Mouse (Mus musculus) ES-E14 (cell line): ENCODE results near the gene Mlxipl. TPM values are rescaled to one million over a fixed set of nuclear protein-coding genes. Genes with fewer than 3 reads are reported as not detected.

Source experiments
- DNase-seq: peaks from one replicate; pipeline ENCODE4 v3.0.0-alpha.2; 2013; ENCODE audit warnings: low read depth, low spot score
- H3K27ac ChIP-seq: 2 replicates; pipeline ENCODE4 v1.5.1; 2012; ENCODE audit warnings: low read depth, mild to moderate bottlenecking, low read length, moderate library complexity, mixed read lengths; ENCODE audit not compliant: poor library complexity, insufficient read depth, severe bottlenecking
- H3K36me3 ChIP-seq: 2 replicates; pipeline ENCODE4 v1.6.1; 2012; ENCODE audit warnings: mild to moderate bottlenecking, low read length, moderate library complexity, mixed read lengths; ENCODE audit not compliant: control insufficient read depth, poor library complexity, insufficient read depth, severe bottlenecking
- H3K4me1 ChIP-seq, 2 experiments: fragments of 150-350 bp in 1 of 2; sonication (generic) in 1 of 2; 2 replicates each; pipeline ENCODE4 v1.6.1; 2012; ENCODE audit warnings: low read length in 2 of 2, mild to moderate bottlenecking in 1 of 2, mixed read lengths in 1 of 2; ENCODE audit not compliant: control insufficient read depth in 2 of 2, insufficient read depth in 2 of 2, poor library complexity in 1 of 2
- H3K4me3 ChIP-seq, 2 experiments: fragments of 150-350 bp in 1 of 2; sonication (generic) in 1 of 2; 2 replicates each; pipeline ENCODE4 v1.5.1; 2012; ENCODE audit warnings: low read length in 2 of 2, low read depth in 1 of 2, mild to moderate bottlenecking in 1 of 2, mixed read lengths in 1 of 2; ENCODE audit not compliant: insufficient read depth in 1 of 2, poor library complexity in 1 of 2, severe bottlenecking in 1 of 2
- H3K9ac ChIP-seq: 2 replicates; pipeline ENCODE4 v1.6.1; 2012; ENCODE audit warnings: low read depth, mild to moderate bottlenecking, low read length, mixed read lengths; ENCODE audit not compliant: poor library complexity, insufficient read depth, severe bottlenecking
- H3K9me3 ChIP-seq: fragments of 150-350 bp; sonication (generic); 2 replicates; pipeline ENCODE4 v1.6.1; 2012; ENCODE audit warnings: low read depth, mild to moderate bottlenecking, low read length; ENCODE audit not compliant: control insufficient read depth, insufficient read depth
- CHD2 ChIP-seq: IDR thresholded peaks from 2 replicates; pipeline ENCODE4 v1.6.1; 2014; ENCODE audit warnings: mild to moderate bottlenecking, low read depth, low read length, inconsistent platforms
- HCFC1 ChIP-seq: IDR thresholded peaks from 2 replicates; pipeline ENCODE4 v1.6.1; 2012; ENCODE audit warnings: low read length, inconsistent platforms, borderline replicate concordance; ENCODE audit not compliant: insufficient read depth
- MAFK ChIP-seq: IDR thresholded peaks from 2 replicates; pipeline ENCODE4 v1.6.1; 2014; ENCODE audit warnings: mild to moderate bottlenecking, low read depth, low read length, inconsistent platforms; ENCODE audit not compliant: insufficient read depth
- ZC3H11A ChIP-seq: IDR thresholded peaks from 2 replicates; pipeline ENCODE4 v1.6.1; 2012; ENCODE audit warnings: low read depth, mild to moderate bottlenecking, inconsistent platforms, low read length, borderline replicate concordance
- ZNF384 ChIP-seq: IDR thresholded peaks from 2 replicates; pipeline ENCODE4 v1.6.1; 2012; ENCODE audit warnings: low read depth, low read length, inconsistent platforms
- in situ Hi-C, 2 experiments: fragments of 600-800 bp; cut with MboI; formaldehyde crosslinking; loops; one replicate each; pipeline ENCODE4 v1.15.1; 2025; ENCODE audit warnings: low sequenced_read_pairs in 2 of 2, inconsistent platforms in 1 of 2; ENCODE audit not compliant: unreplicated experiment in 2 of 2
- total RNA-seq: library from RNA; depleted of rRNA; stranded (reverse); fragments of 300-350 nt; gene quantifications from 2 replicates; pipeline ENCODE4 v1.2.3, GENCODE M21; 2012

Gene Mlxipl
- total RNA-seq, 1 experiment = 7.6 TPM

DNA sequence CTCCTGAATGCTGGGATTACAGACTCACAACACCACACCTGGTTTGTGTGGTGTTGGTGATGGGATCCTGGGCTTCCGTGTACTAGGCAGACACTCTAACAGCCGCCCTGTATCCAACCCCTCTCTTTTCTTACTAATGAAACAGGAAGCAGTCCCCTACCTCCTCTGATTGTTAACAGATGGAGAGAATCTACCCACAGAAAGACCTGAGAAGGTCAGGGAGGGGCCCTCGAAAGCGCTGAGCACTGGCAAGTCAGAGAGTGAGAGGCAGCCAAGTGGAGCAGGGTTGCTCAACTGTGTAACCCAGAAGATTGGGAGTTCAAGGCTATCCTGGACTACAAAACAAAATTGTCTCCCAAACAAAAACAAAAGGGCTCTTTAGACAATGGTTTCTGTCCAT is 2.8 kb upstream of the Mlxipl start:
- no peaks in the 10 kb centered on the region for H3K36me3 ChIP-seq
- no peak for TF ChIP-seq CHD2
- TF ChIP-seq ZC3H11A = no peak
- no peak for TF ChIP-seq MAFK
- TF ChIP-seq ZNF384 = no peak
- no peak for TF ChIP-seq HCFC1
- in situ Hi-C loops = no loop called here
- no peaks in the 10 kb centered on the region for H3K9me3 ChIP-seq
- no peak overlapping the region for H3K27ac ChIP-seq
- no peak overlapping the region for H3K4me3 ChIP-seq
- DNase-seq = no peak
- H3K4me1 ChIP-seq = no peaks in the 10 kb centered on the region; a peak in 2 of 4 replicates
- no peak overlapping the region for H3K9ac ChIP-seq

DNA sequence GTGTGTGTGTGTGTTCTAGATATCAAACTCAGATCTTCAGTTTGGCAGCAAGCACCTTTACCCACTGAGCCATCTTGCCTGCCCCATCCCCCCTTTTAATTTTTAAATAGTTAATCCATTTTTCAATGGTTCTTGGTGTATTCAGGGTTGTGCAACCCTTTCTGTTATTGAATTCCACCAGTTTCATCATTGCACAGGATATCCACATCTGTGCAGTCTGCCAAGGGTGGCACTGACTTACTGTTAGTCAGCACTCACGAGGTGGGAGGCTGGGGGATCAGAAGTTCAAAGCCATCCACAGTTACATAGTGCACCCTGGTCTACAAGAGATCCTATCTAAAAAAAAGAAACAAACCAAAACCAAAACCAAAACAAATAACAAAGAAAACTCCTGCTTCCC is 11.3 kb downstream of the Mlxipl start:
- Histone ChIP-seq H3K4me1 (no peaks in the 10 kb centered on the region), H3K36me3 (no peaks in the 10 kb centered on the region), H3K27ac (no peak overlapping the region), H3K9me3 (no peaks in the 10 kb centered on the region), H3K4me3 (no peak overlapping the region), H3K9ac (no peak overlapping the region)
- no peak for TF ChIP-seq ZNF384
- TF ChIP-seq MAFK = no peak
- TF ChIP-seq CHD2 = no peak
- no peak for TF ChIP-seq HCFC1
- no peak for TF ChIP-seq ZC3H11A
- DNase-seq = no peak
- in situ Hi-C loops = no loop called here

DNA sequence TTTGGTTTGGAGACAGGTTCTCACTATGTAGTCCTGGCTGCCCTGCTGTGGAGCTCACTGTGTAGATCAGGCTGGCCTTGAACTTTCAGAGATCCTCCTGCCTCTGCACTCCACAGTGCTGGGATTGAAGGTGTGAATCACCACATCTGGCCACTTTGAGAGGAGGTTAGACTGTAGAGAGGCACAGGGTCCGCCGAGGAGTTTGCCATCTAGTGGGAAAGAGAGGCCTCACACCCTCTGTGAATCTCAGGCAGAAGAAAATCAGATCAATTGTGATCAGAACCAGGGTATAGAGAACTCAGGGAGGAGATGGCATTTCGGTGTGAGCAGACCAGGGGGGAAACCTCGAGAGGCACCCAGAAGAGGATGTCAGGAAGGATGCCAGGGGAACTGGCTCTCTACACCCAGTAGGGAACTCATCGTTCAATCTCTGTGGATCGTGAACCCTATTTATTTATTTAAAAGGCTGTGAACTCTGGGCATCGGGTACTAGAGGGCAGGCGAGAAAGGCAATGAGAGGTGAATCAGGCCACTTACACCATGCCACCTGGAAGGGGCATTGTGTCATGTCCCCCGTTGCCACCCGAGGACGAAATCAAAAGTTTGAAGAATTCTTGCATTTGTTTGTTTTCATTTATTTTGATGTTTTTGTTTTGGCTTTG is 14.4 kb downstream of the Mlxipl start:
- in situ Hi-C loops = no loop called here
- H3K9me3 ChIP-seq = no peaks in the 10 kb centered on the region
- H3K4me1 ChIP-seq = peaks cover 0 to 4% of the 10 kb centered on the region in 2 experiments; a peak in 2 of 4 replicates
- no peaks in the 10 kb centered on the region for H3K36me3 ChIP-seq
- DNase-seq = peak; percentile 55
- TF ChIP-seq ZNF384 (no peak), CHD2 (no peak), ZC3H11A (peak; percentile 34; the same call in 1 of the 2 replicates), MAFK (0 out of 2 replicates have a peak, but pooled peaks have one; percentile 2), HCFC1 (no peak)
- H3K9ac ChIP-seq = no peak overlapping the region
- H3K27ac ChIP-seq = no peak overlapping the region
- H3K4me3 ChIP-seq = no peak overlapping the region

DNA sequence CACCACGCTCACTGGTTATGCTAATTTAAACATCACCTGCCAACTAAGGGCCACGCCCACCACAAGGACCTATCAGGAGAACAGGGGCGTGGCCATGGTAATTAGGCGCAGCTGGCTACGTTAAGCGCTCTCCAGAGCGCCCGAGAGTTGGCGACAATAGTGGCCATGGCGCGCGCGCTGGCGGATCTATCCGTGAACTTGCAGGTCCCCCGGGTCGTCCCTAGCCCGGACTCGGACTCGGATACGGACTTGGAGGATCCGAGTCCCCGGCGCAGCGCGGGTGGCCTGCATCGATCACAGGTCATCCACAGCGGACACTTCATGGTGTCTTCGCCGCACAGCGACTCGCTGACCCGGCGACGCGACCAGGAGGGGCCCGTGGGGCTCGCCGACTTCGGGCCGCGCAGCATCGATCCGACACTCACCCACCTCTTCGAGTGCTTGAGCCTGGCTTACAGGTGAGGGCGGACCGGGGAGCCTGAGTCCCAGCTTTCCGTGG is 17.1 kb downstream of the Mlxipl start:
- peak; percentile 89 for DNase-seq
- Histone ChIP-seq H3K9ac (peak overlapping the region; percentile 74), H3K36me3 (no peaks in the 10 kb centered on the region), H3K4me1 (peaks cover 0 to 8% of the 10 kb centered on the region in 2 experiments; a peak in 2 of 4 replicates), H3K9me3 (no peaks in the 10 kb centered on the region), H3K27ac (no peak overlapping the region), H3K4me3 (peak overlapping the region; percentile 73 to 82)
- TF ChIP-seq MAFK (no peak), ZC3H11A (no peak), CHD2 (0 out of 2 replicates have a peak, but pooled peaks have one; percentile 25), HCFC1 (no peak), ZNF384 (no peak)
- in situ Hi-C loops = no loop called here
